Mouse (Mus musculus): ENCODE measurements at regions not wholly inside any gene's neighbourhood (a gene's known extent, or its start where the extent isn't known, plus 50 kb on each side); places are given as distances from the start of the nearest gene placed in this dataset.

GRCm38 (mm10) chr15:69766743-69767142, 3266.0 kb upstream of the Lrrc6 start:
- no peak for DNase-seq

GRCm38 (mm10) chr15:69752616-69753015, 3251.9 kb upstream of the Lrrc6 start:
- no peak for DNase-seq

GRCm38 (mm10) chr15:69714680-69715079, 3214.0 kb upstream of the Lrrc6 start:
- peak; percentile 68 for DNase-seq

GRCm38 (mm10) chr15:69713900-69714299, 3213.2 kb upstream of the Lrrc6 start:
- DNase-seq: no peak

- DNase-seq: peak; percentile 4
Measured at GRCm38 (mm10) chr15:69695639-69696205, 3195.0 kb upstream of the Lrrc6 start.

GRCm38 (mm10) chr15:69690501-69690900, 3189.8 kb upstream of the Lrrc6 start:
- no peak for DNase-seq

All from right cerebral cortex, postnatal 14 days (tissue).